Mouse (Mus musculus) heart, embryonic 11.5 days (tissue): ENCODE data around the gene Creb3l4. TPM values are rescaled to one million over a fixed set of nuclear protein-coding genes. Genes with fewer than 3 reads are reported as not detected.

ENCODE experiments used
- ATAC-seq: fragments of 200-750 bp; cut with Nextera tagmentation; replicated peaks from 2 replicates; pipeline ENCODE4 v1.8.0; 2017; ENCODE audit warnings: moderate library complexity; ENCODE audit not compliant: insufficient number of reproducible peaks, low FRiP score, low TSS enrichment
- H3K27ac ChIP-seq: fragments of 300-500 bp; sonication (generic); 2 replicates; pipeline ENCODE4 v1.5.1; 2014; ENCODE audit warnings: mild to moderate bottlenecking, low read depth, low read length
- H3K27me3 ChIP-seq: fragments of 300-500 bp; sonication (generic); 2 replicates; pipeline ENCODE4 v1.6.1; 2014; ENCODE audit warnings: mild to moderate bottlenecking, low read length, mixed read lengths; ENCODE audit not compliant: control insufficient read depth, insufficient read depth
- H3K36me3 ChIP-seq: fragments of 300-500 bp; sonication (generic); 2 replicates; pipeline ENCODE4 v1.6.1; 2014; ENCODE audit warnings: mild to moderate bottlenecking, low read length, moderate library complexity, mixed read lengths; ENCODE audit not compliant: control insufficient read depth, insufficient read depth
- H3K4me1 ChIP-seq: fragments of 300-500 bp; sonication (generic); 2 replicates; pipeline ENCODE4 v1.6.1; 2014; ENCODE audit warnings: low read length; ENCODE audit not compliant: control insufficient read depth, insufficient read depth
- H3K4me2 ChIP-seq: fragments of 300-500 bp; sonication (generic); 2 replicates; pipeline ENCODE4 v1.6.1; 2014; ENCODE audit warnings: mild to moderate bottlenecking, moderate library complexity
- H3K4me3 ChIP-seq: fragments of 300-500 bp; sonication (generic); 2 replicates; pipeline ENCODE4 v1.5.1; 2014; ENCODE audit warnings: low read depth, low read length
- H3K9ac ChIP-seq: fragments of 300-500 bp; sonication (generic); 2 replicates; pipeline ENCODE4 v1.6.1; 2014; ENCODE audit warnings: mild to moderate bottlenecking, low read depth, low read length, moderate library complexity
- H3K9me3 ChIP-seq: fragments of 300-500 bp; sonication (generic); replicated peaks from 2 replicates; pipeline ENCODE4 v1.6.1; 2016; ENCODE audit warnings: low read length; ENCODE audit not compliant: control insufficient read depth
- WGBS: fragments of 180-500 bp; shearing (Covaris S2); extraction: QIAGEN DNeasy Blood & Tissue Kit; methylation state at CpG from one replicate; pipeline ENCODE4 v1.1.7; 2014; ENCODE audit not compliant: insufficient replicate concordance; 5-methylcytosine and 5-hydroxymethylcytosine counted together
- polyA plus RNA-seq: library from polyadenylated mRNA; unstranded; fragments of >200 nt; fragmentation: Nextera tagmentation; extraction: Ambion mirVana; gene quantifications from 2 replicates; pipeline ENCODE4 v1.2.1, GENCODE M21; 2014

Gene Creb3l4
- polyA plus RNA-seq, 1 experiment from 2014 or later: 2.6 TPM

GRCm38 (mm10) chr3:90250791-90251190 is 7.5 kb upstream of the Creb3l4 start:
- Histone ChIP-seq H3K4me1 (peaks cover 9% of the 10 kb centered on the region), H3K27ac (no peak overlapping the region), H3K4me3 (no peak overlapping the region), H3K27me3 (no peaks in the 10 kb centered on the region), H3K9ac (no peak overlapping the region), H3K4me2 (no peak overlapping the region), H3K9me3 (no peaks in the 10 kb centered on the region), H3K36me3 (peaks cover 2% of the 10 kb centered on the region; the same call in 1 of the 2 replicates)
- no peak for ATAC-seq
- WGBS: 76% methylated on average over 6 of the region's 6 CpGs

- peaks cover 6% of the 10 kb centered on the region for H3K4me1 ChIP-seq
- peak overlapping the region; percentile 95 for H3K27ac ChIP-seq
- ATAC-seq: peak; percentile 35; the same call in 1 of the 2 replicates
- H3K4me2 ChIP-seq: peak overlapping the region; percentile 93
- WGBS: under 1% methylated on average over 10 of the region's 10 CpGs
- H3K27me3 ChIP-seq: no peaks in the 10 kb centered on the region
- H3K9me3 ChIP-seq: no peaks in the 10 kb centered on the region
- H3K36me3 ChIP-seq: peaks cover 2% of the 10 kb centered on the region; the same call in 1 of the 2 replicates
- H3K4me3 ChIP-seq: peak overlapping the region; percentile 81
- H3K9ac ChIP-seq: peak overlapping the region; percentile 89
These were observed 5.4 kb upstream of the Creb3l4 start for GRCm38 (mm10) chr3:90248746-90249100.

GRCm38 (mm10) chr3:90247960-90248745 is 4.8 kb upstream of the Creb3l4 start, which contains the start of gene Slc39a1:
Gene Slc39a1, plus strand, starts transcription at chr3:90248172.
- Histone ChIP-seq H3K27ac (peak within 1 kb of the TSS; percentile 95), H3K27me3 (no peaks in the 10 kb centered on the region), H3K36me3 (peaks cover 2% of the 10 kb centered on the region; the same call in 1 of the 2 replicates), H3K4me2 (peak within 1 kb of the TSS; percentile 93), H3K4me3 (peak within 1 kb of the TSS; percentile 81), H3K9me3 (no peaks in the 10 kb centered on the region), H3K9ac (peak within 1 kb of the TSS; percentile 89), H3K4me1 (peaks cover 6% of the 10 kb centered on the region)
- WGBS: under 1% methylated on average over 44 of the region's 44 CpGs
- ATAC-seq: peak; percentile 91

- H3K27ac ChIP-seq: peak overlapping the region; percentile 95
- H3K9ac ChIP-seq: peak overlapping the region; percentile 89
- ATAC-seq: no peak
- 3% methylated on average over 3 of the region's 3 CpGs for WGBS
- peak overlapping the region; percentile 81 for H3K4me3 ChIP-seq
- H3K36me3 ChIP-seq: peaks cover 2% of the 10 kb centered on the region; the same call in 1 of the 2 replicates
- H3K9me3 ChIP-seq: no peaks in the 10 kb centered on the region
- H3K27me3 ChIP-seq: no peaks in the 10 kb centered on the region
- peak overlapping the region; percentile 93 for H3K4me2 ChIP-seq
- peaks cover 12% of the 10 kb centered on the region for H3K4me1 ChIP-seq
These were observed 4.3 kb upstream of the Creb3l4 start for GRCm38 (mm10) chr3:90247630-90247959.

GRCm38 (mm10) chr3:90245406-90245805 is 2.1 kb upstream of the Creb3l4 start:
- no peaks in the 10 kb centered on the region for H3K9me3 ChIP-seq
- WGBS: 78% methylated on average over 2 of the region's 2 CpGs
- H3K27ac ChIP-seq: no peak overlapping the region
- ATAC-seq: no peak
- H3K4me2 ChIP-seq: no peak overlapping the region
- H3K4me1 ChIP-seq: peaks cover 13% of the 10 kb centered on the region
- no peak overlapping the region for H3K4me3 ChIP-seq
- no peak overlapping the region for H3K9ac ChIP-seq
- H3K36me3 ChIP-seq: peaks cover 2% of the 10 kb centered on the region; the same call in 1 of the 2 replicates
- no peaks in the 10 kb centered on the region for H3K27me3 ChIP-seq

- Histone ChIP-seq H3K27ac (no peak overlapping the region), H3K9ac (no peak overlapping the region), H3K27me3 (no peaks in the 10 kb centered on the region), H3K9me3 (no peaks in the 10 kb centered on the region), H3K4me1 (peaks cover 9% of the 10 kb centered on the region; the same call in 1 of the 2 replicates), H3K4me2 (no peak overlapping the region), H3K4me3 (no peak overlapping the region), H3K36me3 (no peaks in the 10 kb centered on the region)
- no peak for ATAC-seq
- WGBS: 72% methylated on average over 10 of the region's 10 CpGs
These were observed 1.5 kb downstream of the Creb3l4 start for GRCm38 (mm10) chr3:90241669-90242358.

- no peak for ATAC-seq
- H3K4me3 ChIP-seq: no peak overlapping the region
- peaks cover 9% of the 10 kb centered on the region; the same call in 1 of the 2 replicates for H3K4me1 ChIP-seq
- no peaks in the 10 kb centered on the region for H3K36me3 ChIP-seq
- H3K4me2 ChIP-seq: no peak overlapping the region
- H3K27ac ChIP-seq: no peak overlapping the region
- no peak overlapping the region for H3K9ac ChIP-seq
- no peaks in the 10 kb centered on the region for H3K9me3 ChIP-seq
- no peaks in the 10 kb centered on the region for H3K27me3 ChIP-seq
- 80% methylated on average over 2 of the region's 2 CpGs for WGBS
These were observed 2.1 kb downstream of the Creb3l4 start for GRCm38 (mm10) chr3:90241251-90241650.

GRCm38 (mm10) chr3:90231507-90232333 is 11.6 kb downstream of the Creb3l4 start, which contains the start of gene Jtb:
Gene Jtb, plus strand, starts transcription at chr3:90231597.
- peaks cover 11% of the 10 kb centered on the region for H3K36me3 ChIP-seq
- peak within 1 kb of the TSS; percentile 86 for H3K9ac ChIP-seq
- ATAC-seq: peak; percentile 91
- peak within 1 kb of the TSS; percentile 85 for H3K4me2 ChIP-seq
- peak within 1 kb of the TSS; percentile 69 for H3K4me3 ChIP-seq
- no peaks in the 10 kb centered on the region for H3K9me3 ChIP-seq
- no peaks in the 10 kb centered on the region for H3K27me3 ChIP-seq
- H3K4me1 ChIP-seq: 0 out of 2 replicates have a peak, but pooled peaks cover 3% of the 10 kb centered on the region
- WGBS: under 1% methylated on average over 61 of the region's 61 CpGs
- H3K27ac ChIP-seq: peak within 1 kb of the TSS; percentile 84
